Mouse (Mus musculus): ENCODE measurements around the gene Rpp14. TPM values are rescaled to one million over a fixed set of nuclear protein-coding genes. Genes with fewer than 3 reads are reported as not detected.

Gene Rpp14
- polyA plus RNA-seq, 1 experiment from 2014 or later = 46.7 TPM

DNA sequence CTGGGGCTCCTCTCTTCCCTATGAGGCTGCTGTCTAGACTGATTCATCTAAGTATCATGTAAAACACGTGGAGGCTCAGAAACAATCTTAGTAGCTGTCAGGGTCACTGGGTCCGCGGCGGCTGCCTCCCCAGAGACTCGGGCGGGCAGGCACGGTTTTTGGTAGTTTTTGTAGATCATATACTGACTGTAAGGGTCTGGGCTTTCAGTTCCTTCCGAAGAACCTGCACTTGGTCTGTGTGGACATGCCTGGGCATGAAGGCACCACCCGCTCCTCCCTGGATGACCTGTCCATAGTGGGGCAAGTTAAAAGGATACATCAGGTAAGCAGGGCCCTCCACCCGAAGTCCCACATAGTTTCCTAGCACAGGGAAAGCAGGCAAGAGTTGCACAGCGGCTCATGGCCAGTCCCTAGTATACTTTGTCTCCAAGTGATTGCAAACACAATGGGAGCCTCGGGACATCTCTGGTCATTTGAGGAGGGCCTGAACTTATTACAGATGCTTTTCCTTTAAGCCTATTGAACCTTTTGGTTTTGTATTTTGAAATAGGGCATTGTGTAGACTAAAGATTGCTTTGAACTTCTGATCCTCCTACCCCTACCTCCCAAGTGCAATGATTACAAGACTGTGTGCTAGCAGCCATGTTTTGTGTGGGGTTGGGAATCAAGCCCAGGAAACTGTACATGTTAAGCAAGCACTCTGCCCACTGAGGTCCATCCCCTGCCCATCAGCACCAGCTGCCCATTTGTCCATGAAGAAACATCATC, 39.1 kb upstream of the Rpp14 start:
- Histone ChIP-seq H3K9me3 (replicated peaks; ENCODE audit: control insufficient read depth, low read length, poor library complexity, severe bottlenecking) (no peaks in the 10 kb centered on the region), H3K4me3 (ENCODE audit: low read depth, low read length) (no peak overlapping the region), H3K27me3 (ENCODE audit: control insufficient read depth, insufficient read depth, low read depth, low read length) (no peaks in the 10 kb centered on the region), H3K36me3 (ENCODE audit: control insufficient read depth, insufficient read depth, low read length) (peaks cover 9% of the 10 kb centered on the region; the same call in 1 of the 2 replicates), H3K27ac (ENCODE audit: low read length) (no peak overlapping the region), H3K9ac (ENCODE audit: low read depth, low read length) (no peak overlapping the region), H3K4me1 (ENCODE audit: control insufficient read depth, insufficient read depth, low read length) (no peaks in the 10 kb centered on the region), H3K4me2 (ENCODE audit: low read length) (no peak overlapping the region)
- no peak for ATAC-seq
- 84% methylated on average over 12 of the region's 12 CpGs for WGBS

DNA sequence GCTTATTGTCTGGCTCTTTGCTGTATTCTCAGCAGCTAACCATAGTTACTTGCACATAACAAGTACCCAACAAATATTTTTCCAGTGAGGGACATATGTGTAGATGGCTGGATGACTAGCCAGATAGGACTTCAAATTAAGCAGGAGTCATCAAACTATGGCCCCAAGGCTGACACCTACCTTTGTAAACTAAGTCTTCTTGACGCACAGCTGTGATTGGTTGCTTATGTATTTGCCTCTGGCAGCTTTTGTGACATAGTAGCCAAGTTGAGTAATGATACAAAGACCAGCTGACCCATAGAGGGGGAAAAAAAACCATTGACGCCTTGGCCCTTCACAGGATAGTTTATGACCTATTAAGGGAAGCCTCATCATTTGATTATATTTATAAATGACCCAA, 38.0 kb upstream of the Rpp14 start:
- WGBS = 92% methylated on average over 2 of the region's 2 CpGs
- H3K4me1 ChIP-seq (ENCODE audit: control insufficient read depth, insufficient read depth, low read length) = no peaks in the 10 kb centered on the region
- H3K4me2 ChIP-seq (ENCODE audit: low read length) = no peak overlapping the region
- no peaks in the 10 kb centered on the region for H3K9me3 ChIP-seq (replicated peaks; ENCODE audit: control insufficient read depth, low read length, poor library complexity, severe bottlenecking)
- H3K36me3 ChIP-seq (ENCODE audit: control insufficient read depth, insufficient read depth, low read length) = peaks cover 14% of the 10 kb centered on the region
- no peak overlapping the region for H3K4me3 ChIP-seq (ENCODE audit: low read depth, low read length)
- no peaks in the 10 kb centered on the region for H3K27me3 ChIP-seq (ENCODE audit: control insufficient read depth, insufficient read depth, low read depth, low read length)
- no peak overlapping the region for H3K9ac ChIP-seq (ENCODE audit: low read depth, low read length)
- no peak for ATAC-seq
- H3K27ac ChIP-seq (ENCODE audit: low read length) = no peak overlapping the region

DNA sequence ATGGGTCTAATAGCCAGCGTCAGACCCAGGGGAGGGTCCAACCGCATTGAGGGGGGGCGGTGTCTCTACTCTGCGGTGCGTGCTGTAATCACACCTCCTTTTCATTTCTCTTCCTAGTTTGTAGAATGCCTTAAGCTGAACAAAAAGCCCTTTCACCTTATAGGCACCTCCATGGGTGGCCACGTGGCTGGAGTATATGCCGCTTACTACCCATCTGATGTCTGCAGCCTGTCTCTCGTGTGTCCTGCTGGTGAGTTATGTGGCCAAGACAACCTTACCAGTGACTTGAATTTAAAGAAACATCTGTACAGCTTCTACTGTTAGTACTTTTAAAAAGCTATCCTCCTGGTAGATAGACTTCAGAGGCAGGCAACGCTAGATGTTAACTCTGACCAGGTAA, 37.6 kb upstream of the Rpp14 start:
- WGBS = 96% methylated on average over 9 of the region's 9 CpGs
- Histone ChIP-seq H3K4me2 (ENCODE audit: low read length) (no peak overlapping the region), H3K27me3 (ENCODE audit: control insufficient read depth, insufficient read depth, low read depth, low read length) (no peaks in the 10 kb centered on the region), H3K4me3 (ENCODE audit: low read depth, low read length) (no peak overlapping the region), H3K9me3 (replicated peaks; ENCODE audit: control insufficient read depth, low read length, poor library complexity, severe bottlenecking) (no peaks in the 10 kb centered on the region), H3K9ac (ENCODE audit: low read depth, low read length) (no peak overlapping the region), H3K27ac (ENCODE audit: low read length) (no peak overlapping the region), H3K4me1 (ENCODE audit: control insufficient read depth, insufficient read depth, low read length) (no peaks in the 10 kb centered on the region), H3K36me3 (ENCODE audit: control insufficient read depth, insufficient read depth, low read length) (peaks cover 15% of the 10 kb centered on the region)
- no peak for ATAC-seq

DNA sequence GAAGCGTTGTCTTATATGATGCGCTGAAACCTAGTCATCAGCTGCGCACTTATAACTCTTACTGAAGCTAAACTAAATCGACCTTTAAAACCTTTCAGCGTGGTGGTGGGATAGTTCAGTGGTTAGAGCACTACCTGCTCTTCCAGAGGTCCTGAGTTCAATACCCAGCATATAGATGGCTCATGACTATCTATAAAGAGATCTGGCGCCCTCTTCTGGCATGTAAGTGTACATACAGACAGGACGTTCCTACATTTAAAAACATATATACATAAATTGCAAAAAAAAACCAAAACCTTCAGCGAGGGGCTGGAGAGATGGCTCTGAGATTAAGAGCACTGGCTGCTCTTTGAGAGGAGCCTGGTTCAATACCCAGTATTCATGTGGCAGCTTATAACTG, 35.8 kb upstream of the Rpp14 start:
- Histone ChIP-seq H3K36me3 (ENCODE audit: control insufficient read depth, insufficient read depth, low read length) (peaks cover 24% of the 10 kb centered on the region), H3K27ac (ENCODE audit: low read length) (no peak overlapping the region), H3K4me2 (ENCODE audit: low read length) (no peak overlapping the region), H3K4me1 (ENCODE audit: control insufficient read depth, insufficient read depth, low read length) (no peaks in the 10 kb centered on the region), H3K9me3 (replicated peaks; ENCODE audit: control insufficient read depth, low read length, poor library complexity, severe bottlenecking) (no peaks in the 10 kb centered on the region), H3K9ac (ENCODE audit: low read depth, low read length) (no peak overlapping the region), H3K4me3 (ENCODE audit: low read depth, low read length) (no peak overlapping the region), H3K27me3 (ENCODE audit: control insufficient read depth, insufficient read depth, low read depth, low read length) (no peaks in the 10 kb centered on the region)
- 68% methylated on average over 8 of the region's 8 CpGs for WGBS
- no peak for ATAC-seq

DNA sequence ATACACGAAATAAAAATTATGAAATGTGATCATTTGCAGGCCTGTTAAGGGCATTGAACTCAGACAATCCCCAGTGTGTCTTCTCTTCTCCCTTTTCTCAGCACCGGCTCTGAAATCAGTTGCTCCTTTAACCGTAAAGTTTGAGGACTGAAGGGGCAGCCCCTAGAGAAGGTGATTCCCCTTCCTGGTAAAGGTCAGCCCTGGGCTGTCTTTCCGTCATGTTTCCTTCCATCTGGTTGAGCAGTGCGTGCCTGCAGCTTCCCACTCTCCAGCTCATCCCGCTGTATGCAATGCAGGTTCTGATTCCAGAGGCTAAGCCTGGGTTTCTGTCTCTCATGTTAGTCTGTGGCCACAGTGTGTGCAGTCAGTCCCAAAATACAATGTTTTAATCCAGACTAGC, 35.4 kb upstream of the Rpp14 start:
- Histone ChIP-seq H3K9ac (ENCODE audit: low read depth, low read length) (no peak overlapping the region), H3K36me3 (ENCODE audit: control insufficient read depth, insufficient read depth, low read length) (peaks cover 25% of the 10 kb centered on the region), H3K4me1 (ENCODE audit: control insufficient read depth, insufficient read depth, low read length) (no peaks in the 10 kb centered on the region), H3K27me3 (ENCODE audit: control insufficient read depth, insufficient read depth, low read depth, low read length) (no peaks in the 10 kb centered on the region), H3K9me3 (replicated peaks; ENCODE audit: control insufficient read depth, low read length, poor library complexity, severe bottlenecking) (no peaks in the 10 kb centered on the region), H3K4me2 (ENCODE audit: low read length) (no peak overlapping the region), H3K27ac (ENCODE audit: low read length) (no peak overlapping the region), H3K4me3 (ENCODE audit: low read depth, low read length) (no peak overlapping the region)
- ATAC-seq = no peak
- WGBS = 94% methylated on average over 6 of the region's 6 CpGs

DNA sequence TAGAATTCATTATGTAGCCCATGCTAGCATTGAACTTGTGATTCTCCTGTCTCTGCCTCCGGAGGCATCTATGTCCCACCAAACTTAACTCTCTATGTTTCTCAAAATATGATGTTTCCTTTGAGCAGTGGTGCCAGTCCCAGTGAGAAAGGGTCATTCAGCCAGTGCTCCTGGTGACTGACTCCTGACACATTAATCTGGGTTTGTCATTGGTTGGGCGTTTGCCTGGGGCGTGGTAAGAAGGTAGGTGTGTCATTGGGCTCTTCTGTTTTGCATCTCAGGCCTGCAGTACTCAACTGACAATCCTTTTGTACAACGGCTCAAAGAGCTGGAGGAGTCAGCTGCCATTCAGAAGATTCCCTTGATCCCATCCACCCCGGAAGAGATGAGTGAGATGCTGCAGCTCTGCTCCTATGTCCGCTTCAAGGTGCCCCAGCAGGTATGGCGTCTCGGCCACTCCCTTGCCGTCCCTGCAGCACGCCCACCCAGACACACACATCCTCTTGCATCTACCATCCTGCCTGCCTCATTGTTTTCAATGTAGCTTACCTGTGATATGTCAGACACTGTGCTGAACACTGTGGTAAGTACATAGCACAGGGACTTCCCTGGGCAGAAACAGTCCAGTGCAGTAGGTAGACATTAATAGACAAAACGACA, 34.9 kb upstream of the Rpp14 start:
- WGBS = 90% methylated on average over 11 of the region's 11 CpGs
- Histone ChIP-seq H3K27me3 (ENCODE audit: control insufficient read depth, insufficient read depth, low read depth, low read length) (no peaks in the 10 kb centered on the region), H3K4me3 (ENCODE audit: low read depth, low read length) (no peak overlapping the region), H3K9me3 (replicated peaks; ENCODE audit: control insufficient read depth, low read length, poor library complexity, severe bottlenecking) (no peaks in the 10 kb centered on the region), H3K9ac (ENCODE audit: low read depth, low read length) (no peak overlapping the region), H3K4me1 (ENCODE audit: control insufficient read depth, insufficient read depth, low read length) (no peaks in the 10 kb centered on the region), H3K27ac (ENCODE audit: low read length) (no peak overlapping the region), H3K4me2 (ENCODE audit: low read length) (no peak overlapping the region), H3K36me3 (ENCODE audit: control insufficient read depth, insufficient read depth, low read length) (peaks cover 26% of the 10 kb centered on the region)
- no peak for ATAC-seq

DNA sequence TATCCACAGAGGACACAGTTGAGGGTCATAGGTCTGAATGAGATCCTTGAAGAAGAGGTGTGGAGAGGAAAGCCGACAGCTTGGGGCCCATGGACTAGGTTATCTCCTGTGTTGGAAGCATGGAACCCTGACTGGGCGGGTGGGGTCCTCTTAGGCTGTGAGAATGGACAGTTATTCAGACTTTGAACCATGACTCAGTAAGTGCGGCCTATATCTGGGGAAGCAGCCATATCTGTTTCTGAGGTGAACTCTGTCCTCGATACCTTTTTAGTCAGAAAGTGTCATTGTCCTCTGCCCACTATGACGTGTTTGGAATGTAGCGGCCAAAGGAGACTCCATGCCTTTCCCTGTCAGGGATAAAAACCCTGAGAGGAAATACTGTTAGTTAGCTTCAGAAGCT, 33.3 kb upstream of the Rpp14 start:
- no peak overlapping the region for H3K27ac ChIP-seq (ENCODE audit: low read length)
- H3K4me3 ChIP-seq (ENCODE audit: low read depth, low read length) = no peak overlapping the region
- H3K4me2 ChIP-seq (ENCODE audit: low read length) = no peak overlapping the region
- H3K9me3 ChIP-seq (replicated peaks; ENCODE audit: control insufficient read depth, low read length, poor library complexity, severe bottlenecking) = no peaks in the 10 kb centered on the region
- no peak for ATAC-seq
- no peak overlapping the region for H3K9ac ChIP-seq (ENCODE audit: low read depth, low read length)
- H3K4me1 ChIP-seq (ENCODE audit: control insufficient read depth, insufficient read depth, low read length) = no peaks in the 10 kb centered on the region
- 96% methylated on average over 6 of the region's 6 CpGs for WGBS
- no peaks in the 10 kb centered on the region for H3K27me3 ChIP-seq (ENCODE audit: control insufficient read depth, insufficient read depth, low read depth, low read length)
- H3K36me3 ChIP-seq (ENCODE audit: control insufficient read depth, insufficient read depth, low read length) = peaks cover 33% of the 10 kb centered on the region

DNA sequence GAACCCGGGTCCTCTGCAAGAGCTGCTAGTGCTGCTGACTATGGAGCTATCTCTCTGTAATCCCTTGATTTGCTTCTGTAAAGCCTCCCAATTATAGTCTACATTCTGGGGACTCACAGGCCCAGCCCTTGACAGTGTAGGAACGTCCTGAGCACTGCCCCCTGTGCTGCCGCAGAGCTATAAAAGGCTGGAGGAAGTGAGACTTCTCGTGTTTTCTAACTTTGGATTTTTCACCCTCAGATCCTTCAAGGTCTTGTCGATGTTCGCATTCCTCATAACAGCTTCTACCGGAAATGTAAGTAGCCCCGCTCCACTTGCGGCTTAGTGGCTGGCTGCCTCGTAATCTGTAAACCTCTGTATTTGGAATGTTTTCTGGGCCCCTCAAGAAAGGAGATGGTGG, 30.8 kb upstream of the Rpp14 start:
- peaks cover 33% of the 10 kb centered on the region for H3K36me3 ChIP-seq (ENCODE audit: control insufficient read depth, insufficient read depth, low read length)
- H3K4me3 ChIP-seq (ENCODE audit: low read depth, low read length) = no peak overlapping the region
- H3K4me2 ChIP-seq (ENCODE audit: low read length) = no peak overlapping the region
- no peaks in the 10 kb centered on the region for H3K27me3 ChIP-seq (ENCODE audit: control insufficient read depth, insufficient read depth, low read depth, low read length)
- no peak overlapping the region for H3K9ac ChIP-seq (ENCODE audit: low read depth, low read length)
- H3K9me3 ChIP-seq (replicated peaks; ENCODE audit: control insufficient read depth, low read length, poor library complexity, severe bottlenecking) = no peaks in the 10 kb centered on the region
- H3K4me1 ChIP-seq (ENCODE audit: control insufficient read depth, insufficient read depth, low read length) = no peaks in the 10 kb centered on the region
- H3K27ac ChIP-seq (ENCODE audit: low read length) = no peak overlapping the region
- 93% methylated on average over 10 of the region's 10 CpGs for WGBS
- no peak for ATAC-seq

DNA sequence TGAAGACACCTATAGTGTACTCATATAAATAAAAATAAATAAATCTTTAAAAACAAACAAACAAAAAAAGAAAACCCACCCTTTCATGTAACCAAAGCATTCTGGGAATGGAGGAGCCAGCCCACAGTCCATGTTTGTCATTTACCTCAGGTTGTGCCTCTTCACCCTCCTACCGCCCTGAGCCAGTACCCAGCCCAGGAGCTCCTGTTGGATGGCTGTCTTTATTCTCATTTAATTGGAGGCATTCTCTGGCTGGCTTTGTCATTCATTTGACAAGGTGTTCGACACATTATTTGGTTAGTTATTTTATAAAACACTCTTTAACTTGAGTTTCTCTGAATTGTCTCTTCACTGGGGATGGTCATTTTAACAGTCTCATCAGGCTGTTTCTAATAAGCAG, 28.3 kb upstream of the Rpp14 start:
- Histone ChIP-seq H3K27me3 (ENCODE audit: control insufficient read depth, insufficient read depth, low read depth, low read length) (no peaks in the 10 kb centered on the region), H3K27ac (ENCODE audit: low read length) (no peak overlapping the region), H3K4me1 (ENCODE audit: control insufficient read depth, insufficient read depth, low read length) (no peaks in the 10 kb centered on the region), H3K9ac (ENCODE audit: low read depth, low read length) (no peak overlapping the region), H3K36me3 (ENCODE audit: control insufficient read depth, insufficient read depth, low read length) (peaks cover 31% of the 10 kb centered on the region), H3K4me2 (ENCODE audit: low read length) (no peak overlapping the region), H3K4me3 (ENCODE audit: low read depth, low read length) (no peak overlapping the region), H3K9me3 (replicated peaks; ENCODE audit: control insufficient read depth, low read length, poor library complexity, severe bottlenecking) (no peaks in the 10 kb centered on the region)
- ATAC-seq = no peak
- WGBS = 88% methylated on average over 2 of the region's 2 CpGs
